ENCODE assay signal across 26 mouse cellular contexts in the genomic region with DNA sequence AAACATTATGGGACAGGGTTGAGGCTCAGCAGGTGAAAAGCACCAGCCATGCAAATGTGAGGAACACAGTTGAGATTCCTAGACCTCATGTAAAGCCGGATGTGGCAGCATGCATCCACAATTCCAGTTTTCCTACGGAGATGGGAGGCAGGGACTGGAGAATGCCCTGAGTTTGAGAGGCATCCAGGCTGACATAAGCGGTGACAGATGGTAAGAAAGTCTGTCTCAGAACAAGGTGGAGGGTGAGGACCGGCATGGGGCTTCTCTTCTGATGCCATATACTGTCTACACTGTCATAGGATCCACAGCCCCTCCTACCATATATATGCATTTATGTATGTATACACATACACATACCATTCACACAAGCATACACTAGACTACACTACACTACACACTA.
DNase-seq lines count a peak whose midpoint lies in the region; ATAC-seq and TF ChIP-seq lines count a peak whose summit lies in the region.
"Had no signal": no experiment of that assay in that cellular context is flagged by ENCODE, and none has a peak within 500 bp of the region (broad histone marks: within the 10 kb centered on the region; RNA-seq: fewer than 3 reads in every experiment).

No protein-coding gene starts in this region.

- no peaks in the 10 kb centered on the region for H3K36me3 ChIP-seq in neural tube, embryonic 13.5 days
- no peaks in the 10 kb centered on the region for H3K36me3 ChIP-seq in neural tube, embryonic 15.5 days
- H3K36me3 ChIP-seq: embryonic facial prominence, embryonic 13.5 days; heart, embryonic 10.5 days; hindbrain, embryonic 15.5 days; limb, embryonic 13.5 days; liver, embryonic 12.5 days; midbrain, embryonic 12.5 days had no signal

- intact Hi-C loops in left cerebral cortex, adult 2 months (cut with DNase I) = no loop called here

- TF ChIP-seq CTCF in left cerebral cortex, adult 2 months (IDR thresholded peaks at IDR 0.05) = no peak

- no peak overlapping the region for H3K4me3 ChIP-seq in neural tube, embryonic 13.5 days
- H3K4me3 ChIP-seq in neural tube, embryonic 15.5 days (replicated peaks) = no peak overlapping the region
- H3K4me3 ChIP-seq in left cerebral cortex, adult 2 months = no peak overlapping the region
- H3K4me3 ChIP-seq: embryonic facial prominence, embryonic 13.5 days; erythroblast, embryonic 14.5 days; heart, embryonic 10.5 days; hindbrain, embryonic 15.5 days; layer of hippocampus, adult 2 months; limb, embryonic 13.5 days; liver, embryonic 12.5 days; midbrain, embryonic 12.5 days had no signal

- ATAC-seq in cerebellum, adult (ENCODE audit: insufficient number of reproducible peaks, low FRiP score, low TSS enrichment) = peak; percentile 90
- ATAC-seq in neural tube, embryonic 13.5 days (ENCODE audit: low read depth) = 0 out of 2 replicates have a peak, but pooled peaks have one; percentile 19
- no peak for ATAC-seq in neural tube, embryonic 15.5 days (ENCODE audit: low FRiP score)
- no peak for ATAC-seq in inflammation-experienced regulatory T-cells, adult 6 months
- ATAC-seq: activated CD4-positive, CD25-positive, alpha-beta regulatory T cell, adult 4 months; intestine, embryonic 16.5 days; liver, embryonic 12.5 days had no signal

- peaks cover 30% of the 10 kb centered on the region for H3K4me1 ChIP-seq in neural tube, embryonic 13.5 days (replicated peaks)
- H3K4me1 ChIP-seq in neural tube, embryonic 15.5 days = peaks cover 19% of the 10 kb centered on the region
- H3K4me1 ChIP-seq: liver, embryonic 12.5 days had no signal

- H3K27ac ChIP-seq in neural tube, embryonic 13.5 days (replicated peaks) = no peak overlapping the region
- H3K27ac ChIP-seq in neural tube, embryonic 15.5 days (replicated peaks) = no peak overlapping the region
- H3K27ac ChIP-seq in left cerebral cortex, adult 2 months = no peak overlapping the region
- H3K27ac ChIP-seq: embryonic facial prominence, embryonic 13.5 days; heart, embryonic 10.5 days; hindbrain, embryonic 15.5 days; layer of hippocampus, adult 2 months; limb, embryonic 13.5 days; liver, embryonic 12.5 days; midbrain, embryonic 12.5 days had no signal

- WGBS in neural tube, embryonic 13.5 days = 91% methylated on average over 4 of the region's 4 CpGs
- 95% methylated on average over 4 of the region's 4 CpGs for WGBS in neural tube, embryonic 15.5 days

- no peak for DNase-seq in cerebellum, postnatal 4 days (ENCODE audit: low spot score in 2 of 2)
- DNase-seq in cerebellum, postnatal 14 days = peak; percentile 52 to 82
- DNase-seq in left cerebral cortex, adult 2 months (ENCODE audit: extremely low spot score in 1 of 2, low spot score in 2 of 2) = no peak
- no peak for DNase-seq in layer of hippocampus, postnatal 10 days (ENCODE audit: low spot score in 2 of 2)
- DNase-seq: adrenal gland, adult 8-10 months; embryo, embryonic 11 days; heart, postnatal 4 days; kidney, adult 9 months; kidney, postnatal 25 days; lung, adult 2 months; thymus, adult 2 months; thymus, postnatal 4 days had no signal

- H3K27me3 ChIP-seq in neural tube, embryonic 13.5 days = no peaks in the 10 kb centered on the region
- no peaks in the 10 kb centered on the region for H3K27me3 ChIP-seq in neural tube, embryonic 15.5 days (replicated peaks)
- H3K27me3 ChIP-seq: embryonic facial prominence, embryonic 13.5 days; hindbrain, embryonic 15.5 days; limb, embryonic 13.5 days; liver, embryonic 12.5 days; midbrain, embryonic 12.5 days had no signal

- no peak overlapping the region for H3K9ac ChIP-seq in neural tube, embryonic 13.5 days
- H3K9ac ChIP-seq in neural tube, embryonic 15.5 days (replicated peaks) = no peak overlapping the region
- H3K9ac ChIP-seq: embryonic facial prominence, embryonic 13.5 days; hindbrain, embryonic 15.5 days; limb, embryonic 13.5 days; liver, embryonic 12.5 days; midbrain, embryonic 12.5 days had no signal

- H3K9me3 ChIP-seq in neural tube, embryonic 13.5 days = no peaks in the 10 kb centered on the region
- no peaks in the 10 kb centered on the region for H3K9me3 ChIP-seq in neural tube, embryonic 15.5 days (replicated peaks)
- H3K9me3 ChIP-seq: embryonic facial prominence, embryonic 13.5 days; heart, embryonic 10.5 days; hindbrain, embryonic 15.5 days; limb, embryonic 13.5 days; liver, embryonic 12.5 days; midbrain, embryonic 12.5 days had no signal

- H3K4me2 ChIP-seq in neural tube, embryonic 13.5 days = no peak overlapping the region
- no peak overlapping the region for H3K4me2 ChIP-seq in neural tube, embryonic 15.5 days
- H3K4me2 ChIP-seq: embryonic facial prominence, embryonic 13.5 days; hindbrain, embryonic 15.5 days; limb, embryonic 13.5 days; liver, embryonic 12.5 days; midbrain, embryonic 12.5 days had no signal

Comparison
In these comparisons a context has a peak if more than half of its experiments do, and no peak if none do; other contexts are left out.
1. ATAC-seq: peak in cerebellum, adult (single experiment) and neural tube, embryonic 13.5 days (single experiment); none in neural tube, embryonic 15.5 days (single experiment) and inflammation-experienced regulatory T-cells, adult 6 months (single experiment).
2. DNase-seq: peak in cerebellum, postnatal 14 days (2 of 2); none in cerebellum, postnatal 4 days (0 of 2), left cerebral cortex, adult 2 months (0 of 2) and layer of hippocampus, postnatal 10 days (0 of 2).